Mouse (Mus musculus) forelimb bud, embryonic 11.5 days (tissue): Measurements from ENCODE around the gene Calm2.

ENCODE experiments used
- DNase-seq: peaks from one replicate; pipeline ENCODE4 v3.0.0-alpha.2; 2012; ENCODE audit warnings: low read depth, low spot score

Gene Calm2

DNA sequence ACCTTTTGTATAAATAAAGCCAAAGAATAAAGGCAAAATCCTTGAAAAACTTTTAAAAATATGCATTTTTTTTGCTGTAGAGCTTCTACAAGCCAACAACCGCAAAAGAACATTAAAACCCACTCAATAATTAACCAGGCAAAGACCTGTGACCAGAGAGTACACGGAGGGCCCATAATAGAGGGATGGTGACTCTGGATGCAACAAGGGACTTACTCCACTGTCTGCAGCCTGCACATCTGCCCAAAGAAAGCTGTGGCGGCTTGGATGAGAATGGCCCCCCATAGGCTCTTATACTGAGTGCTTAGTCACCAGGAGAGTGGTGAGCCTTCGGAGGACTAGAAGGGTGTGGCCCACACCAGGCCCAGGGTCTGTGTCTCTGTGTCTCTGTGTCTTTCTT is 43.3 kb downstream of the Calm2 start:
- DNase-seq: no peak

DNA sequence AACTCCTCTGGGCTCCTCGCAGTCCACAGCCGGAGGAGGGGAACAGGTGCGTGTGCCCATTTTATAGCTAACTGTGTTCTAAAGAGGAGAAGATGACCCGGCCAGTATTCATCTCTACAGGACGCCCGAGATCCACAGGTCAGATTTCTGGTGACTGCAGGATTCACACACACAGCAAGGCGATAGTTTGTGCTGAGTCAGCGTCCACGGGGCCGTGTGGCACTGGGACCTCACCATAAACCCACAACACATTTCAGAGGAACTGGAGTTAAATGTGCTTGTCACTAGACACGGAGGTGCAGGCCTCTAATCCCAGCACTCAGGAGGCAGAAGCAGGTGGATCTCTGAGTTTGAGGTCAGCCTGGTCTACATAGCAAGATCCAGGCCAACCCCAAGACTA is 44.3 kb downstream of the Calm2 start:
- DNase-seq: no peak

DNA sequence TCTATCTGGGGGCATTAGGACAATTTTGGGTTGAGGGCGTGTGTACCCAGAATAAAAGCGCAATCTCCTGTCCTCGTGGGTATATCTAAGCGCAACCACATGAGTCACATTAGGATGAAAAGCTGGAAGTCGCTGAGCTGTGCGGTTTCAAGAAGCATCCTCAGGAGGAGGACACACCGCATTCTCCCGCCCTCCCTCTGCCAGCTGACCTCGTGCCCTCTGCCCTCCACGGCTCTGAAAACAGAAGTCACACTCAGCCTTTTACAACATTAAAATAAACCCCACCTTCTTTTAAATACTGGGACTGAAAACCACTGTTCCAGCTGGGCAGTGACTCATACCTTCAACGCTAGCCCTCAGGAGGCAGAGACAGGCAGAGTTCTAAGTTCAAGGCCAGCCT is 49.6 kb downstream of the Calm2 start:
- no peak for DNase-seq

DNA sequence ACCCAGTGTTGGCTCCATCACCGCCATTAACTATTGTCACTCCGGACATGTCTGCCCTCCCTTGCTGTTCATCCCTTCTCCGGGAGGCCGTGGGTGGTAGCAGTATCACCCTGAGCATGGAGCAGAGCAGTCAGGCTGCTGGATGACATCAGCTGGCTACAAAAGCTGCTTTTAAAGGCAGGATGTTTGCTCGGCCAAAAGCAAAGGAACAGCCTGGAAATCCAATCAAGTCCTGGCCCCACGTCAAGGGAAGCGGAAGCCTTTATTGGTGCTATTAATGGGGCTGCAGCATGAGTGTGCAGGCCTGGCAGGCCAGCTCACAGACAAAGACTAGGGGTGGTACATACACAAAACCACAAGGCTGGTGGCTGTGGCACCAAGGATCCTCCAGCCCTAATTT is 55.5 kb downstream of the Calm2 start:
- no peak for DNase-seq

DNA sequence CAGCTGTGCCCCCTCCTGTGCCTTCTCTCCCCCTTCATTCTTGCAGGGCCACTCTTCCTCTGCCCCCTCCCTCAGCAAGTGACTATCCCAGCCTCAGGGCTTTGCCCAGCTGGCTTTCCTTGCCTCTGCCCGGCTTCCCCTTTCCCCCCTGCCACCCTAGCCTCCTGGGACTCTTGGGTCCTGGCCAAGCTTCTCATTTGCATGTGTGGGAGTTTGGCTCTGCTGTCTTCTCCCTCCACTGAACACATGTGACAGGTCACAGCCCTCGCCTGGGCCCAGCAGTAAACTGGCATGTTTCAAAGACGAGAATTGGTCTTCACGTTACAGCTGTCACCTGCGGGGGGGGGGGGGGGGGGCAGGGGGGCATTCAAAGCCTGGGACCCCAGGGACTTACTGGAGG is 59.7 kb downstream of the Calm2 start:
- DNase-seq: no peak

DNA sequence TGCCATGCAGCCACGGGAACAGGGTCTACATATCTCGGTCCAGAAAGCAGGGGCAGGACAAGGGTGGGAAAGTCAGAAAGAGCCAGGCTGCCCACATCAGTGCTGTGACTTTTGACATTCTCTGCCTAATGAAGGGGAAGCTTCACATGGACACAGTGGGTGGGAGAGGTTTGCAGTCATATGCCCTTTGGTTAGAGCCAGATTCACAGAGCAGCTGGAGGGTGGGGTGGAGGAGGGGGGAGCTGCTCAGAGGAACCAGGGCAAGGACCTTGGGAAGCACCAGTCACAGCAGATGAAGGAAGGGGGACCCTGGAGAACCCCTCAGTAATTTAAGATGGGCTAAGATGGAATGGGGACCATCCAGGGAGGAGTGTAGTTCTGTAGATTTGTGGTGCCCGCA is 60.9 kb downstream of the Calm2 start:
- DNase-seq: no peak
